Mouse (Mus musculus): ENCODE results near the gene Col2a1.

DNA sequence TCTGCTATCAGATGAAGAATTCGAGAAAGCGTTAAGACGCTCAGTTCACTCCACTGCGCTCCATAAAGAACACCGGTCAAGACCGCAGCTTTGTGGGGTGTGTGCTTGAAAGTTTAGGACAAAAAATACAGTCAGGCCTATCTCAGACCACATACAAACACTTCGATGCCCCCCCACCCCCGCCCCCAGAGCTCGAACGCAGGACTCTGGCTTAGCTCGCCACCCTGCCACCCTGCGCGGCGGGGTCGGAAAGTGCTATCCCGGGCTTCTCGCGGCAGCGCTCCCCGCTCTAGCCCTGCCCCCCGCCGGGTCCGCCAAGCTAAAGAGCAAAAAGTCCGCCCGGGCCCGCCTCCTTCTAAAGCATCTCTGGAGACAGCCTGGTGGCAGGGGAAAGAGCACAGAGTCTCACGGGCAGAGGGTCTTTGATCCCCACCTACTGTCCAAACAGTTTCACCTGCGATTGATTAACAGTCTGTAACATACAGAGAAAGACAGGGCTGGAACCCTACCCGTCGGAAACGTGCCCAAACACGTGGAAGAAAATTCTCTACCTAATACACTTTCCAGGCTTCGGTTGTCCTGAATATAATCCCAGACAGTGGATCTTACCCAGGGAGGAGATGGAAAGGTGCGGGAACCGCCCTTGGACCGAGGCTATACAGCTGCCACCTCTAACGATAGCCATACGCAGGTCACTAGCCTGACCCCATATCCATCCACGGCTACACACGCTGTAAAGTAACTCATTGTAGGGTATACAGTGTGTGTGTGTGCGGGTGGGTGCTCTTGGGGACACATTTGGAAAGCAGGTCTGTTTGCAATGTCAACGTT is 1.3 kb downstream of the Col2a1 start:
- no peak for TF ChIP-seq CTCF (IDR thresholded peaks at IDR 0.05; ENCODE audit: low read depth)
- TF ChIP-seq EP300 (optimal IDR thresholded peaks at IDR 0.05), result no peak

Measured in stomach, postnatal 0 days (tissue).